Mouse (Mus musculus) stomach, embryonic 14.5 days (tissue): ENCODE measurements around the gene Pnpo. TPM values are rescaled to one million over a fixed set of nuclear protein-coding genes. Genes with fewer than 3 reads are reported as not detected.

Experiments used
- ATAC-seq: fragments of 200-750 bp; cut with Nextera tagmentation; 2 replicates; pipeline ENCODE4 v1.8.0; 2017; ENCODE audit warnings: low read depth, moderate TSS enrichment; ENCODE audit not compliant: insufficient number of reproducible peaks, insufficient read depth, low FRiP score
- H3K27ac ChIP-seq: fragments of 300-500 bp; sonication (generic); 2 replicates; pipeline ENCODE4 v1.5.1; 2014; ENCODE audit warnings: mild to moderate bottlenecking, low read length, moderate library complexity, mixed read lengths
- H3K27me3 ChIP-seq: fragments of 300-500 bp; sonication (generic); 2 replicates; pipeline ENCODE4 v1.6.1; 2014; ENCODE audit warnings: low read length, control low read depth, mixed read lengths; ENCODE audit not compliant: control insufficient read depth, insufficient read depth
- H3K36me3 ChIP-seq: fragments of 300-500 bp; sonication (generic); 2 replicates; pipeline ENCODE4 v1.6.1; 2014; ENCODE audit warnings: mild to moderate bottlenecking, control low read depth, low read length, moderate library complexity, mixed read lengths; ENCODE audit not compliant: control insufficient read depth, insufficient read depth
- H3K4me1 ChIP-seq: fragments of 300-500 bp; sonication (generic); 2 replicates; pipeline ENCODE4 v1.6.1; 2014; ENCODE audit warnings: low read length, control low read depth, mixed read lengths; ENCODE audit not compliant: control insufficient read depth, insufficient read depth
- H3K4me2 ChIP-seq: fragments of 300-500 bp; sonication (generic); replicated peaks from 2 replicates; pipeline ENCODE4 v1.6.1; 2014; ENCODE audit warnings: low read depth, low read length, control low read depth
- H3K4me3 ChIP-seq: fragments of 300-500 bp; sonication (generic); 2 replicates; pipeline ENCODE4 v1.5.1; 2014; ENCODE audit warnings: low read depth, low read length, control low read depth
- H3K9ac ChIP-seq: fragments of 300-500 bp; sonication (generic); replicated peaks from 2 replicates; pipeline ENCODE4 v1.6.1; 2014; ENCODE audit warnings: low read depth, mild to moderate bottlenecking, control low read depth, low read length, moderate library complexity, mixed read lengths
- H3K9me3 ChIP-seq: fragments of 300-500 bp; sonication (generic); 2 replicates; pipeline ENCODE4 v1.6.1; 2016; ENCODE audit warnings: low read depth, low read length, control low read depth; ENCODE audit not compliant: control insufficient read depth
- WGBS: fragments of 180-500 bp; shearing (Covaris S2); extraction: QIAGEN DNeasy Blood & Tissue Kit; methylation state at CpG from one replicate; pipeline ENCODE4 v1.1.7; 2014; 5-methylcytosine and 5-hydroxymethylcytosine counted together
- polyA plus RNA-seq: library from polyadenylated mRNA; unstranded; fragments of >200 nt; fragmentation: Nextera tagmentation; extraction: Ambion mirVana; gene quantifications from 2 replicates; pipeline ENCODE4 v1.2.1, GENCODE M21; 2014

Pnpo gene
- polyA plus RNA-seq, 1 experiment from 2014 or later = 25.2 TPM

GRCm38 (mm10) chr11:96975511-96976378 lies 32.0 kb upstream of the Pnpo start:
- Histone ChIP-seq H3K27ac (peak overlapping the region; percentile 96; the same call in 1 of the 2 replicates), H3K9ac (no peak overlapping the region), H3K4me2 (peak overlapping the region; percentile 76), H3K36me3 (no peaks in the 10 kb centered on the region), H3K27me3 (no peaks in the 10 kb centered on the region), H3K4me3 (peak overlapping the region; percentile 88; the same call in 1 of the 2 replicates), H3K4me1 (peaks cover 18% of the 10 kb centered on the region), H3K9me3 (no peaks in the 10 kb centered on the region)
- ATAC-seq = no peak
- WGBS = 75% methylated on average over 10 of the region's 10 CpGs

- WGBS = 81% methylated on average over 5 of the region's 5 CpGs
- Histone ChIP-seq H3K9me3 (no peaks in the 10 kb centered on the region), H3K9ac (no peak overlapping the region), H3K27ac (no peak overlapping the region), H3K4me3 (no peak overlapping the region), H3K4me1 (peaks cover 28% of the 10 kb centered on the region), H3K27me3 (no peaks in the 10 kb centered on the region), H3K36me3 (no peaks in the 10 kb centered on the region), H3K4me2 (no peak overlapping the region)
- ATAC-seq = no peak
Observed at GRCm38 (mm10) chr11:96974813-96975212, 31.0 kb upstream of the Pnpo start.

GRCm38 (mm10) chr11:96973426-96973964 lies 29.7 kb upstream of the Pnpo start:
- Histone ChIP-seq H3K4me2 (no peak overlapping the region), H3K9me3 (no peaks in the 10 kb centered on the region), H3K27ac (no peak overlapping the region), H3K9ac (no peak overlapping the region), H3K27me3 (no peaks in the 10 kb centered on the region), H3K4me1 (peaks cover 36% of the 10 kb centered on the region), H3K4me3 (no peak overlapping the region), H3K36me3 (no peaks in the 10 kb centered on the region)
- WGBS = 89% methylated on average over 5 of the region's 5 CpGs
- ATAC-seq = no peak

- ATAC-seq = no peak
- H3K27ac ChIP-seq = no peak overlapping the region
Observed at GRCm38 (mm10) chr11:96972906-96973305, 29.1 kb upstream of the Pnpo start.

GRCm38 (mm10) chr11:96970341-96970740 lies 26.6 kb upstream of the Pnpo start:
- Histone ChIP-seq H3K36me3 (no peaks in the 10 kb centered on the region; the same call in 1 of the 2 replicates), H3K9me3 (no peaks in the 10 kb centered on the region), H3K27me3 (no peaks in the 10 kb centered on the region), H3K4me1 (peaks cover 27% of the 10 kb centered on the region), H3K4me2 (no peak overlapping the region), H3K27ac (peak overlapping the region; percentile 78; the same call in 1 of the 2 replicates), H3K4me3 (no peak overlapping the region), H3K9ac (no peak overlapping the region)
- ATAC-seq = no peak
- 43% methylated on average over 3 of the region's 3 CpGs for WGBS

More at GRCm38 (mm10) chr11:96972906-96973305, 29.1 kb upstream of the Pnpo start:
- H3K4me2 ChIP-seq = no peak overlapping the region
- H3K36me3 ChIP-seq = no peaks in the 10 kb centered on the region
- peaks cover 38% of the 10 kb centered on the region for H3K4me1 ChIP-seq
- no peaks in the 10 kb centered on the region for H3K27me3 ChIP-seq
- WGBS = 84% methylated on average over 5 of the region's 5 CpGs
- no peak overlapping the region for H3K9ac ChIP-seq
- H3K9me3 ChIP-seq = no peaks in the 10 kb centered on the region
- no peak overlapping the region for H3K4me3 ChIP-seq

- Histone ChIP-seq H3K4me2 (no peak overlapping the region), H3K4me1 (peaks cover 27% of the 10 kb centered on the region), H3K9me3 (no peaks in the 10 kb centered on the region), H3K27ac (peak overlapping the region; percentile 78), H3K9ac (no peak overlapping the region), H3K27me3 (no peaks in the 10 kb centered on the region), H3K4me3 (no peak overlapping the region), H3K36me3 (no peaks in the 10 kb centered on the region; the same call in 1 of the 2 replicates)
- ATAC-seq = no peak
- WGBS = 48% methylated on average over 1 of the region's 1 CpGs
Observed at GRCm38 (mm10) chr11:96969746-96970145, 26.0 kb upstream of the Pnpo start.

GRCm38 (mm10) chr11:96969280-96969722 lies 25.5 kb upstream of the Pnpo start:
- Histone ChIP-seq H3K4me3 (no peak overlapping the region), H3K9me3 (no peaks in the 10 kb centered on the region), H3K27ac (peak overlapping the region; percentile 78), H3K36me3 (no peaks in the 10 kb centered on the region; the same call in 1 of the 2 replicates), H3K4me2 (no peak overlapping the region), H3K27me3 (no peaks in the 10 kb centered on the region), H3K9ac (no peak overlapping the region), H3K4me1 (peaks cover 27% of the 10 kb centered on the region)
- ATAC-seq = no peak
- 63% methylated on average over 5 of the region's 5 CpGs for WGBS

GRCm38 (mm10) chr11:96968476-96968875 lies 24.7 kb upstream of the Pnpo start:
- H3K9ac ChIP-seq = no peak overlapping the region
- no peak for ATAC-seq
- peak overlapping the region; percentile 78; the same call in 1 of the 2 replicates for H3K27ac ChIP-seq
- H3K9me3 ChIP-seq = no peaks in the 10 kb centered on the region
- H3K4me1 ChIP-seq = peaks cover 27% of the 10 kb centered on the region
- no peaks in the 10 kb centered on the region; the same call in 1 of the 2 replicates for H3K36me3 ChIP-seq
- H3K4me3 ChIP-seq = no peak overlapping the region
- H3K4me2 ChIP-seq = no peak overlapping the region
- WGBS = 47% methylated on average over 6 of the region's 6 CpGs
- H3K27me3 ChIP-seq = no peaks in the 10 kb centered on the region
